Mouse (Mus musculus): ENCODE results near the gene Eif4g1. TPM values are rescaled to one million over a fixed set of nuclear protein-coding genes. Genes with fewer than 3 reads are reported as not detected.
"Not testable (repeated sequence)": the region's sequence is repeated elsewhere in the genome, so short reads cannot be mapped to it uniquely, and the experiment has no call there.

The Eif4g1 gene
- polyA plus RNA-seq (2012; fragmentation: generic; extraction: Trizol), result 232 TPM

- H3K4me2 ChIP-seq (ENCODE audit: low read depth); H3K79me2 ChIP-seq (ENCODE audit: control insufficient read depth, insufficient read depth); H3K36me3 ChIP-seq (ENCODE audit: control insufficient read depth, insufficient read depth); H3ac ChIP-seq (ENCODE audit: control insufficient read depth, insufficient read length); H3K27me3 ChIP-seq (ENCODE audit: control insufficient read depth, insufficient read depth, insufficient read length); H3K4me3 ChIP-seq: not testable (repeated sequence)
Measured at GRCm38 (mm10) chr16:20668013-20668412, at the start of gene Eif4g1. TSS of gene Eif4g1 (plus strand) at chr16:20668313.

DNA sequence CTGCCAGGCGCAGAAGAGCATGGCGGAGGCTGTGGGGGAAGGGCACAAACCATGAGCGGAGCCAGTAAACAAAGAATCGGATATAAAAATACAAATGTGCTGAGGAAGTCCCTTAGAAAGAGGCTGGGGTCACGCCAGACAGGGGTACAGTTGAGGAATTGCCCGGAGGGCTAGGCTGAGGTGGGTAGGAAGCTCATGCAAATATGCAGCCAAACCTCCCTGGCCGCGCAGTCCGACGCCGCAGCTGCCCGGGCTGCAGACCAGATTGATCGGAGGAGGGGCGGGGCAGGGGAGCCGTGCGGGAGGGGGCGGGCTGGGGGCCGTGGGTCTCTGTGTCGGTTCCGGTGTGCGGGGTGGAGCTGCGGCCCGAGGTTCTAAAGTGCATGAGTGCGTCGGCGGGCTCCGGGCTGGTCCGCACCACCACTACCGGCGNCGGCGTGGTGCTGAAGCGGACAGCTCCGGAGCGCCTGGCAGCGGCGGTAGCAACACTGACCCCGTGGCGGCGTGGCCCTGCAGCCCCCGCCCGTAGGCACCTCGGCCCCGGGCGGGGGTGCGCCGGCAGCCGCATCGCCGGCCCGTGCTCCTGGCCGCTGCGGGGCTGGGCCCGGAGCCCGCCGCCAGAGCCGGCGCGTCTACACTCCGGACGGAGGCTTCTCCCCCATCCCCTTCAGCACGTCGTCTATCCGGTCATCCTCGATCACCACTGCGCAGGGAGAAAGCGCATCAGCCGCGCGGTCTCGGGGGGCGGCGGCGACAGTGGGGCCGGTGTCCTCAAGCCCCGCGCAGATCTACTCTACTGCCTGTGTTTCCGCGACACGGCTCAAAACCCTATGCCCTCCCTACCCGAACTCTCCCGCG is 48.3 kb upstream of the Eif4g1 start:
- no peaks in the 10 kb centered on the region for H3K27me3 ChIP-seq (ENCODE audit: control insufficient read depth, insufficient read depth, insufficient read length)
- TF ChIP-seq POLR2A (IDR thresholded peaks at IDR 0.05; ENCODE audit: insufficient read length, low read depth), result peak; percentile 7
- TF ChIP-seq POLR2AphosphoS2 (IDR thresholded peaks at IDR 0.05; ENCODE audit: insufficient read length, low read depth), result peak; percentile 4
- TF ChIP-seq TCF3 (IDR thresholded peaks at IDR 0.05; ENCODE audit: insufficient read length, low read depth), result no peak
- peak; percentile 83 for TF ChIP-seq REST (IDR thresholded peaks at IDR 0.05; ENCODE audit: insufficient read depth, insufficient read length)
- TF ChIP-seq MAX (IDR thresholded peaks at IDR 0.05; ENCODE audit: low read depth), result no peak
- TF ChIP-seq MYOD1 (IDR thresholded peaks at IDR 0.05; ENCODE audit: control insufficient read depth in 1 of 3, insufficient read length in 2 of 3, low read depth in 2 of 3), result peak in 1 of 3 experiments; percentile 19
- no peaks in the 10 kb centered on the region for H3K36me3 ChIP-seq (ENCODE audit: control insufficient read depth, insufficient read depth)
- H3K79me2 ChIP-seq (ENCODE audit: control insufficient read depth, insufficient read depth), result no peaks in the 10 kb centered on the region
- no peak overlapping the region for H3ac ChIP-seq (ENCODE audit: control insufficient read depth, insufficient read length)
- H3K4me2 ChIP-seq (ENCODE audit: low read depth), result peak overlapping the region; percentile 86
- peak overlapping the region; percentile 43 for H3K4me3 ChIP-seq

GRCm38 (mm10) chr16:20620399-20620735 is 47.7 kb upstream of the Eif4g1 start:
- H3K79me2 ChIP-seq (ENCODE audit: control insufficient read depth, insufficient read depth), result no peaks in the 10 kb centered on the region
- H3K27me3 ChIP-seq (ENCODE audit: control insufficient read depth, insufficient read depth, insufficient read length), result no peaks in the 10 kb centered on the region
- H3K4me2 ChIP-seq (ENCODE audit: low read depth), result peak overlapping the region; percentile 86
- H3ac ChIP-seq (ENCODE audit: control insufficient read depth, insufficient read length), result peak overlapping the region; percentile 66
- TF ChIP-seq MYOG (IDR thresholded peaks at IDR 0.05; ENCODE audit: control insufficient read depth in 1 of 3, insufficient read depth in 1 of 3, insufficient read length in 2 of 3, low read depth in 2 of 3) (no peak), SRF (IDR thresholded peaks at IDR 0.05; ENCODE audit: control insufficient read depth, insufficient read length, low read depth) (no peak), TCF12 (IDR thresholded peaks at IDR 0.05; ENCODE audit: insufficient read depth, poor library complexity, severe bottlenecking) (no peak), MAX (IDR thresholded peaks at IDR 0.05; ENCODE audit: low read depth) (no peak), USF1 (IDR thresholded peaks at IDR 0.05; ENCODE audit: low read depth) (no peak), CEBPB (IDR thresholded peaks at IDR 0.05; ENCODE audit: insufficient read depth, poor library complexity, severe bottlenecking) (no peak), POLR2A (IDR thresholded peaks at IDR 0.05; ENCODE audit: insufficient read length, low read depth) (no peak), POLR2AphosphoS2 (IDR thresholded peaks at IDR 0.05; ENCODE audit: insufficient read length, low read depth) (no peak), MYOD1 (IDR thresholded peaks at IDR 0.05; ENCODE audit: control insufficient read depth in 1 of 3, insufficient read length in 2 of 3, low read depth in 2 of 3) (no peak), REST (IDR thresholded peaks at IDR 0.05; ENCODE audit: insufficient read depth, insufficient read length) (no peak), TCF3 (IDR thresholded peaks at IDR 0.05; ENCODE audit: insufficient read length, low read depth) (no peak), E2F4 (IDR thresholded peaks at IDR 0.05; ENCODE audit: insufficient read depth) (no peak)
- H3K4me3 ChIP-seq, result peak overlapping the region; percentile 43
- H3K36me3 ChIP-seq (ENCODE audit: control insufficient read depth, insufficient read depth), result no peaks in the 10 kb centered on the region

- Histone ChIP-seq H3K27me3 (ENCODE audit: control insufficient read depth, insufficient read depth, insufficient read length) (no peaks in the 10 kb centered on the region), H3ac (ENCODE audit: control insufficient read depth, insufficient read length) (peak overlapping the region; percentile 66), H3K36me3 (ENCODE audit: control insufficient read depth, insufficient read depth) (no peaks in the 10 kb centered on the region), H3K4me2 (ENCODE audit: low read depth) (peak overlapping the region; percentile 86), H3K4me3 (peak overlapping the region; percentile 43), H3K79me2 (ENCODE audit: control insufficient read depth, insufficient read depth) (no peaks in the 10 kb centered on the region)
- TF ChIP-seq POLR2AphosphoS2 (IDR thresholded peaks at IDR 0.05; ENCODE audit: insufficient read length, low read depth) (peak; percentile 20), USF1 (IDR thresholded peaks at IDR 0.05; ENCODE audit: low read depth) (no peak), MYOG (IDR thresholded peaks at IDR 0.05; ENCODE audit: control insufficient read depth in 1 of 3, insufficient read depth in 1 of 3, insufficient read length in 2 of 3, low read depth in 2 of 3) (peak in 2 of 3 experiments; percentile 89 to 91), MYOD1 (IDR thresholded peaks at IDR 0.05; ENCODE audit: control insufficient read depth in 1 of 3, insufficient read length in 2 of 3, low read depth in 2 of 3) (peak in 2 of 3 experiments; percentile 70 to 80), TCF3 (IDR thresholded peaks at IDR 0.05; ENCODE audit: insufficient read length, low read depth) (peak; percentile 17)
Measured at GRCm38 (mm10) chr16:20620751-20621190, 47.3 kb upstream of the Eif4g1 start.

GRCm38 (mm10) chr16:20621191-20621990 is 46.7 kb upstream of the Eif4g1 start, which contains the start of gene Camk2n2:
TSS of gene Camk2n2 (minus strand) at chr16:20621287.
- peak within 1 kb of the TSS; percentile 66 for H3ac ChIP-seq (ENCODE audit: control insufficient read depth, insufficient read length)
- H3K27me3 ChIP-seq (ENCODE audit: control insufficient read depth, insufficient read depth, insufficient read length), result no peaks in the 10 kb centered on the region
- TF ChIP-seq CEBPB (IDR thresholded peaks at IDR 0.05; ENCODE audit: insufficient read depth, poor library complexity, severe bottlenecking) (no peak), POLR2A (IDR thresholded peaks at IDR 0.05; ENCODE audit: insufficient read length, low read depth) (peak; percentile 24)
- H3K4me3 ChIP-seq, result peak within 1 kb of the TSS; percentile 43
- no peaks in the 10 kb centered on the region for H3K36me3 ChIP-seq (ENCODE audit: control insufficient read depth, insufficient read depth)
- H3K79me2 ChIP-seq (ENCODE audit: control insufficient read depth, insufficient read depth), result no peaks in the 10 kb centered on the region
- H3K4me2 ChIP-seq (ENCODE audit: low read depth), result peak within 1 kb of the TSS; percentile 99

Data from myocyte (in vitro differentiated cells).